Mouse (Mus musculus) megakaryocyte, embryonic 14.5 days (primary cell): Measurements from ENCODE around the gene Dlst.

Experiments
- FLI1 ChIP-seq: IDR thresholded peaks from 2 replicates; pipeline ENCODE4 v1.6.1; 2012; ENCODE audit warnings: low read length, inconsistent platforms, mixed read lengths
- GATA1 ChIP-seq: IDR thresholded peaks from 3 replicates; pipeline ENCODE4 v1.6.1; 2012; ENCODE audit warnings: mixed read lengths, low read length, inconsistent platforms, borderline replicate concordance

DNA sequence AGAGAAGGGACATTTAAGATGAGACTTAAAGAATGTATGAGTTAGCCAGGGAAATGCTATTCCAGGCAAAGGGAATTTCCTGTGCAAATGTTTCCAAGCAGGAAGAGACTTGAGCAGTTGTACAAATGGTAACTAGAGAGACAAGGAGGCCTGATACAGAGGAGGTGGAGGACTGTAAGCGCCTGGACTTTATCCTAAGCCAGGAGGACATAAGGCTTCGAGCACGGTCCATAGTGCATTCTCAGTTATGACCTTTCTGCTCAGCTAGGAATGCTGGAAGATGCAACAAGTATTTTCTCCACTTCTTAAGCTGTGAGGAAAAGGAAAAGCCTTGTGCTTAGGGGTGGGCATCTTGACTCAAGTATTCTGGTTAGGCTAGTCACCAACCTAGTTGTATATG is 2.7 kb downstream of the Dlst start:
- TF ChIP-seq FLI1 (no peak), GATA1 (no peak)
